Mouse (Mus musculus) mesoderm, embryonic 11.5 days (tissue): ENCODE results near the gene Gnptab.
"Not testable (repeated sequence)": the region's sequence is repeated elsewhere in the genome, so short reads cannot be mapped to it uniquely, and the experiment has no call there.

Experiments used
- DNase-seq: peaks from one replicate; pipeline ENCODE4 v3.0.0-alpha.2; 2012; ENCODE audit warnings: low read depth, low spot score

The Gnptab gene

DNA sequence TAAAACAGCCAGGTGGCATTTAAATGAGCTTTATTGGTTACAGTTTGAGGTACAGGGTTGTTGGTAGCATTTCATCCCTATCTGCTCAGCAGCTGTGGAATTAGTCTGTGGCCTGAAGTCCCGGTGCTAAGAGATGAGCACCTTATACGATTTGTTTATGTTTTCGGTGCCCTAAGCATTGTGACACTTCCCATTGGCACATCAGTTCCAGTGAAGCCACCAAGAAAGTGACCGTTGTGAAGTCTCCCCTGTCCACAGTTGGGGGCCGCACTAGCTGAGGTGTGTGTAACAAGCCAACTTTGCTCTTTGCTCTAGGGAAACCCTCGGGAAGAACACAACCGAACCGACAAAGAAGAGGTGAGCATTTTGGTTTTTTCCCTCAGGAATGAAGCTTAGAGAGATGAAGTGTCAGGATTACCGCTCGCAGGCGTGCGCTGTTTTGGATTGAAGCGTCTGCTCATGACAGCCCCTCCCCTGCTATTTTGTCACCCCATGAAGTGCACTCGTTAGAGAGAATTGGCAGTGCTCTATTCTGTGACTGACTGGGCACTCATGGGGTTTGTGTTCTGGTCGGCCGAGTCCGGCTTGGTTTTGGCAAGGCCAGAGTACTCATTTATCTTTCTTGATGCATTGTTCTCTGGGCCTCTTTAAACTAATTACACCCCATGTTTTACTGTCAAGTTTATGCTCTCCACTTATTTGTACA, 33.5 kb downstream of the Gnptab start:
- DNase-seq, result no peak

- no peak for DNase-seq
Observed at GRCm38 (mm10) chr10:88417686-88418085, 38.8 kb downstream of the Gnptab start.

- DNase-seq, result peak; percentile 20
Observed at GRCm38 (mm10) chr10:88420141-88420541, 41.2 kb downstream of the Gnptab start.

DNA sequence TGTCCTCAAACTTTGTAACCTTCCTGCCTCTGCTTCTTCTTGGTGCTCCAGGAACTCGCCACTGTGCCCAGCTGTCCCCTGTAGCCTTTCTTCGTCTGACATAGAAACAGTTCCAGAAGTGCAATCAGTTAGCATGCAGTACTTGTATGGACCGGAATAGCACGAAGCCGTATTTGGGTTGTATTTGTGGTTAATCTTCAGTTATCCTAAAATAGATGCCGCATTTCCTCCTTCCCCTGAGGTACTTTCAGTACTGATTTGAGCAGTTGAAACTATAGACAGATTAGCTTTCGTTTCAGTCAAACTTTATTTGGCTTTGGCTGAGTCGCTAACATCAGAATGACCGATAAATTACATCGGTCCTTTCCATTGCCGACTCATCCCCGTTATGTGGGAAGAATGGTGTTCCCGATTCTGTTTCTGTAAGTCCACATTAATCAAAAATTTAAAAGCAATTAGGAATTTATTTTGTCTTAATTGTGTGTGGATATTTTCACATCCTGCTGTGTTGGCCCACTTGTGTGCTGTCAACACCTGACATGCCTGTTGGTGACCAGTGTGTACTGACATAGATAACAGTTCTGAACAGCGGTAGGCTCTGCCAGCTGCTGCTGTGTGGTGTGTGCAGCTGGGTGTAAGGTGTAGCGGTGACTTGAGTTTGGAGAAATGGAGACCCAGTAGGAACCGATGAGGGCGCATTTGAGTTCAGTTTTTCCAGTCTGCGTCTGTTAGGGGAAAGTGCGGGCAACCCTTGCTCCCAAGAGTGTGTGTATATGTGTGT, 41.9 kb downstream of the Gnptab start:
- DNase-seq, result no peak

DNA sequence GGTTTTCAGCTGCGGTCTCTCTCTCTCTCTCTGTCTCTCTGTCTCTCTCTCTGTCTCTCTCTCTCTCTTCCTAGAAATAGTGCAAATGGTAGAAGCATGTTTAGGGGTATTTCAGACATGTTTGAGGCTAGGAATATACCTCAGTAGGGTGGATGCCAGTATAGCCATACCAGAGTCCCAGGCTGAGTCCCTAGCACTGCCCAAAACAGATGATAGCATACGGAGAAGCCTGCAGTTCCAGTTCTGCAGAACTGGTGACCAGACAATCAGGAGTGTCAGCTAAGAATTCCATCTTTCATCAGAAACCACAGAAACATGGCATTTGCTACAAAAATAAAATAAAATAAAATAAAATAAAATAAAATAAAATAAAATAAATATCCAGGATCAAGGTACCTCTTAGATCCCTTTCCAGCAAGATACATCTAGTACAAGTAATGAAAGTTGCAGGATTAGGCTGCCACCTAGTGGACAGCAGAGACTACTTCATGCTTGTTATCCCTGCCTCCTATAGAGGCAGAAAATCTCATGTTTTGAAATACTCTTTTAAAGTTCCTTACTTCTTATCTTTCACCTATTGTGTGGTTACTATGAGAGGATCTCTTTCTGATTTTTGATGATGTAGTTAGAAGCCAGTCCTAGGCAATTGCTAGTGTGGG, 47.4 kb downstream of the Gnptab start:
- DNase-seq, result peak; percentile 80

DNA sequence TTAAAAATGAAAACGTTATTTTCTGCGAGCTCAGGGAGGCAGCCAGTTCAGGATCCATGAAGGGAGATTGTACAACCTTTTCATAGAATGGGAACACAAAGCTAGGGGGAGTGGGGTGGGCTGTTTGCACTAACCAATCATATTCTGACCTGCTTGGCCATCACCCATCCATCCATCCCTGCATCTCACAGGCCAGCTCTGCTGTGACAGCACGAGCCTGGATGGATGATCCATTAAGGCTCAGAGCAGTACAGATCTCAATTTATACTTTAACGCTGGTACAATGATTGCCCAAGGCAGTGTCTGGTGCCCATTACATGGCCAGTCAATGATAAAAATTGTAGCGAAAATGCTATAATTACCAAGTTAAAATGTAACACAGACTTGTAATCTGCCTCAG, 48.0 kb downstream of the Gnptab start:
- DNase-seq, result no peak

- no peak for DNase-seq
Observed at GRCm38 (mm10) chr10:88427998-88428397, 49.1 kb downstream of the Gnptab start.

DNA sequence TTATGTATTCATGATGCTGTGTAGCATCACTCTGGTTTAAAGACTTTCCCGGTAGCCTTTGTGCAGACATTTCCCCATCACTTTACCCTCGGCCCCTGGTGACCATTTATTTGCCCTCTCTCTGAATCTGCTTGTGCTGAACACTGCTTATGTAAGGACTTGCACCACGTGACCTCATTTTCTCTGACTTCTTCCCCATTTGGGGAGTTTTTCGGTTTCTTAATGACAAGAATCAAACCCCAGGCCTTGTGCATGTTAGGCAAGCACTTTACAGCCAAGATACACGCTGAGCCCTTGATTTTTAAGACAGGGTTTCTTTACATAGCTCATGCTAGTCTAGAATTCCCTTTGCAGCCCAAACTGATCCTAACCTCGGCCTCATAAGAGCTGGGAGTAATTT, 62.3 kb downstream of the Gnptab start:
- DNase-seq, result no peak

GRCm38 (mm10) chr10:88451221-88451620, 72.3 kb downstream of the Gnptab start:
- DNase-seq, result no peak

DNA sequence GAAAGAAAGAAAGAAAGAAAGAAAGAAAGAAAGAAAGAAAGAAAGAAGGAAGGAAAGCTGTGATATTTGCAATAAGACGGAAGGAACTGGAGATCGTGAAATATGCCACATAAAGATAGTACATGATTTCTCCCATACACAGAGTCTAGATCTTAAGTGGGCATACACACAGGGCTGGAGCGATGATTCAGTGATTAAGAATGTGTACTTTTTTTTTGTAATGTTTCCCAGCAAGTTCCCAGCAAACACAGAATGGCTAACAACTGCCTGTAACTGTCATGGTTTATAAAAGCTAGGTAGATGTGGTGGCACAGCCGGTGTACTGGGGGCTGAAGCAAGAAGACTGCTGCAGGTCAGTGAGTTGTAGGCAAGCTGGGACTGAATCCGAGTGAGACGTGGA, 73.1 kb downstream of the Gnptab start:
- no peak for DNase-seq

DNA sequence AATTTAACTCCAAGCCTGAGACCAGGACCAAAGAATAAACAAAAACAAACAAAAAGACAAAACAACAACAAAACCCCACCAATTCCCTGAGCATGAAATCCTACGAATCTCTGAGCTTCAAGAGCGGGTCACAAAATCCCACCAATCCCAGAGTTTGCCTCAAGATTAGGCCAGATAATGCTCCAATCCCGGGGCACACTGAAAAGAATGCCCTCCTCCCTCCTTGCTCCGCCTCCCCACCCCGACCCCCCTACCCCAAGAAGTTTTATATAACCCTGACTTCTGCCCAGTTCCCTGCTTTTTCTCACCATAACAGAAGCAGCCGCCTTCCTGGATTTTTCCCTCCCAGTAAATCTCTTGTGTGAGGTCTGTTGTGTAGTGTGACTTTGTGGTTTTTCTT, 78.9 kb downstream of the Gnptab start:
- DNase-seq, result no peak

- no peak for DNase-seq
Observed at GRCm38 (mm10) chr10:88459502-88459992, 80.6 kb downstream of the Gnptab start, which contains the start of gene Sycp3. Gene Sycp3, plus strand, starts transcription at chr10:88459569.

DNA sequence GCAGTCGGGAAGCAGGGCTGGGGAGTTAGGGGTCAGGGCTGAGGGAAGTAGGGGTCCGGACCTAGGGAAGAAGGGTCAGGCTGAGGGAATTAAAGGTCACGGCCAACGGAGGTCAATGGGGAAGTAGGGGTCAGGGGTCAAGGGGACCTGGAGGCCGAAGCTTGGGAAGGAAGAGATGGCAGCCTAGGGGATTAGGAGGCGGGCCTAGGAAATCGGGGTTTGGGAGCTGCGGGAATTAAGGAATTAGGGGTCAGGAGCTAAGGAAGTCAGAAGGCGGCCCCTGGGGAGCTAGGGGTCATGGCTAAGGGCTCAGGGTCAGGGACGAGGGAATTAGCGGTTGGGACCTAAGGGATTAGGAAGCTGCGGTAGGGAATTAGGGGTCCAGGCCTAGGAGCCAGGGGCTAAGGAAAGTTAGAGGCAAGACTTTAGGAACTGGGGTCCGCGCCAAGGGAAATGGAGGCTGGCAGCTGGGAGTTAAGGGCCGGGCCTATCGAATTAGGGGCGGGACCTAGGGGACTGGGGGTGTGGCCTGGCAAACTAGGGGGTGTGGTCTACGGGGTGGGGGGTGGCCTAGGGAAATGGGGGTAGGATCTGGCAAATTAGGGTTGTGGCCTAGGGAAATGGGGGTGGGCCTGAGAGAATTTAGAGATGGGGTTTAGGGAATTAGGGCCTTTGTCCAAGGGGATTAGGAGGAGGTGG, 81.3 kb downstream of the Gnptab start:
- DNase-seq, result no peak

DNA sequence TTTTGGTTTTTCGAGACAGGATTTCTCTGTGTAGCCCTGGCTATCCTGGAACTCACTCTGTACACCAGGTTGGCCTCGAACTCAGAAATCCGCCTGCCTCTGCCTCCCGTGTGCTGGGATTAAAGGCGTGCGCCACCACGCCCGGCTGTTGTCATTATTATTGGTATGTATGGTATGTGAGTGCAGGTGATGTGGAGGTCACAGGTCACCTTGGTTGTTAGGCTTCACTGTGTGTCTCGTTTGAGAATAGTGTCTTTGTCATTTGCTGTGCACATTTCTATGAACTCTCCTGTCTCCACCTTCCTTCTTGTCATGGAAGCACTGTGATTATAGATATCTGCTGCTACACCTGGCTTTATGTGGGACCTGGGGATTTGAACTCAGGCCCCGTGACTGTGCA, 103.9 kb downstream of the Gnptab start:
- DNase-seq, result not testable (repeated sequence)

GRCm38 (mm10) chr10:88488629-88489028, 109.7 kb downstream of the Gnptab start:
- DNase-seq, result no peak

GRCm38 (mm10) chr10:88491632-88492031, 112.7 kb downstream of the Gnptab start:
- no peak for DNase-seq

- no peak for DNase-seq
Observed at GRCm38 (mm10) chr10:88492658-88493057, 113.7 kb downstream of the Gnptab start.

DNA sequence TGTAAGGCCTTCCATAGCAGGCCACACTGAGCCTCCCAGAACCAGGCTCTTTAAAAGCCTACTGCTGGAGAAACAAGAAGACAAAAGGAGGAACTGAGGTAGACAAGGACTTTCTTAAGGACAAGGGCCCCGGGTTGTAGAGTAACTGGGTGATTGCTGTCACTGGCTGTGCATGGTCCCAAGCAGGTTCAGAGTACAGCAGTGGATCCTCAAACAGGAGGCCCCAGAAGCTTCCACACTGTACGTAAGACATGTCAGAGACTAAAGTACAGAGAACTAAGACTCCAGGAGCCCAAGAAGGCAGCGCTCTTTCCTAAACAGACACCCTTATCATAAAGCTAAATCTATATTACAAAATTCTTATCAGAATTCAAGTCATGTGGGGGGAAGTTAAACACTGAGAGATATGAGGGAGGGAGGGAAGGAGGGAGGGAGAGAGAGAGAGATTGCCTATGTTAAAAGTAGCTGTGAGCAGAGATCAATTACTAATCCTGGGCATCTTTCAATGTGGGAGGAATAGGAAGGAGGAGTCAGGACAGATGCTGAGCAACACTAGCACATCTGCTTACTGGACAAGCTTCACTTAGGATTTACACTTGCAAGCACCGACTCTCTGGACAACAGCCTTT, 116.1 kb downstream of the Gnptab start:
- no peak for DNase-seq
